Mouse (Mus musculus) CH12.LX (cell line): ENCODE measurements around the gene Arhgap21.

ENCODE experiments used
- CTCF ChIP-seq, 2 experiments: IDR thresholded peaks in 1 of 2; conservative IDR thresholded peaks in 1 of 2; 2 replicates each; pipeline ENCODE4 v1.5.1; 2011 to 2012; ENCODE audit warnings: low read depth in 2 of 2, low read length in 2 of 2, improper control_type of control experiment in 1 of 2, inconsistent platforms in 1 of 2, mild to moderate bottlenecking in 1 of 2, moderate library complexity in 1 of 2
- ETS1 ChIP-seq: conservative IDR thresholded peaks from 2 replicates; pipeline ENCODE4 v1.6.1; 2012; ENCODE audit warnings: low read depth, mild to moderate bottlenecking, inconsistent platforms, low read length, improper control_type of control experiment, moderate library complexity
- MAX ChIP-seq: IDR thresholded peaks from 2 replicates; pipeline ENCODE4 v1.6.1; 2011; ENCODE audit warnings: low read length, improper control_type of control experiment
- MXI1 ChIP-seq: IDR thresholded peaks from 2 replicates; pipeline ENCODE4 v1.6.1; 2011; ENCODE audit warnings: mild to moderate bottlenecking, low read depth, low read length, improper control_type of control experiment
- NELFE ChIP-seq: IDR thresholded peaks from 2 replicates; pipeline ENCODE4 v1.6.1; 2011; ENCODE audit warnings: low read depth, low read length, improper control_type of control experiment
- POLR2A ChIP-seq: IDR thresholded peaks from 2 replicates; pipeline ENCODE4 v1.6.1; 2011; ENCODE audit warnings: low read depth, mild to moderate bottlenecking, improper control_type of control experiment, low read length
- RAD21 ChIP-seq: IDR thresholded peaks from 2 replicates; pipeline ENCODE4 v1.6.1; 2011; ENCODE audit warnings: low read depth, mild to moderate bottlenecking, low read length, improper control_type of control experiment, moderate library complexity
- ZMIZ1 ChIP-seq: IDR thresholded peaks from 2 replicates; pipeline ENCODE4 v1.6.1; 2012; ENCODE audit warnings: low read depth, mild to moderate bottlenecking, inconsistent platforms, low read length, improper control_type of control experiment

DNA sequence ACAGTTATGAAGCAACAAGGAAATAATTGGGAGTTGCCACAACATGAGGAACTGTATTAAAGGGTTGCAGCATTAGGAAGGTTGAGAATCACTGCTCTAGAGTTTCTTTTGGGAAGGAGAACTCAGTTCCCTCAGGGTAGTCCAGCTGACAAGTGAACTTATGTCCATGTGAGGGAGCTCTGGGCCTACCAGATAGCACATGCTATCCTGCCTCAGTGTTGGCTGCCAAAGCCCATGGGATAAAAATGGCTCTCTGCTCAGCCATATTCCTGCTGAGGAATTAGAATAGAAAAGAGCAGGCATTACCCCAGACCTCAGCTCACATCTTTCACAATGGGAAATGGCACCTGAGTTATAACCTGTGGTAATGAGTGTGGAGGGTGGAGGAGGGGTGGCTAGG lies 142.4 kb downstream of the Arhgap21 start:
- no peak for TF ChIP-seq POLR2A
- TF ChIP-seq CTCF (conservative IDR thresholded peaks at IDR 0.05 in 1 of 2, IDR thresholded peaks at IDR 0.05 in 1 of 2; ENCODE audit: low read depth in 2 of 2, low read length in 2 of 2): no peak; a peak in 1 of 4 replicates
- TF ChIP-seq MAX: no peak
- no peak for TF ChIP-seq NELFE
- TF ChIP-seq MXI1: no peak
- no peak; the same call in 1 of the 2 replicates for TF ChIP-seq RAD21
- TF ChIP-seq ZMIZ1: no peak
- no peak for TF ChIP-seq ETS1
